8 mouse cellular contexts compared by ENCODE assay signal in genomic region chr19:6934195-6934977, GRCm38 (mm10). TPM values are rescaled to one million over a fixed set of nuclear protein-coding genes. Genes with fewer than 3 reads are reported as not detected.
A peak's percentile ranks its signal among the peaks of the same experiment; 100 is the strongest.
DNase-seq lines count a peak whose midpoint lies in the region; ATAC-seq and TF ChIP-seq lines count a peak whose summit lies in the region.

Gene Kcnk4, minus strand, starts transcription at chr19:6934515.

- H3K9me3 ChIP-seq in forebrain, embryonic 15.5 days = no peaks in the 10 kb centered on the region
- H3K9me3 ChIP-seq in limb, embryonic 14.5 days (ENCODE audit: control insufficient read depth, low read length) = no peaks in the 10 kb centered on the region
- no peaks in the 10 kb centered on the region for H3K9me3 ChIP-seq in stomach, postnatal 0 days (ENCODE audit: control insufficient read depth, low read length)

- H3K9ac ChIP-seq in forebrain, embryonic 15.5 days (replicated peaks) = peak within 1 kb of the TSS; percentile 52
- H3K9ac ChIP-seq in limb, embryonic 14.5 days (ENCODE audit: low read depth, low read length, severe bottlenecking) = peak within 1 kb of the TSS; percentile 49
- peak within 1 kb of the TSS; percentile 58 for H3K9ac ChIP-seq in stomach, postnatal 0 days (ENCODE audit: low read length)

- DNase-seq in gastrocnemius, adult 2 months = no peak
- no peak for DNase-seq in gastrocnemius, postnatal 14 days
- no peak for DNase-seq in limb, embryonic 14.5 days (ENCODE audit: low spot score)
- no peak for DNase-seq in stomach, postnatal 0 days (ENCODE audit: low spot score)
- DNase-seq in frontal cortex, postnatal 36 days (ENCODE audit: low spot score in 2 of 2) = no peak
- DNase-seq in adrenal gland, adult 2 months = no peak

- no peaks in the 10 kb centered on the region for H3K79me3 ChIP-seq in C2C12 (ENCODE audit: low read depth)

- TF ChIP-seq POLR2A in limb, embryonic 14.5 days (IDR thresholded peaks at IDR 0.05; ENCODE audit: borderline replicate concordance, extremely low read depth, insufficient read depth, insufficient read length) = no peak

- WGBS in forebrain, embryonic 15.5 days = 8% methylated on average over 22 of the region's 23 CpGs
- 7% methylated on average over 23 of the region's 23 CpGs for WGBS in limb, embryonic 14.5 days
- 17% methylated on average over 23 of the region's 23 CpGs for WGBS in stomach, postnatal 0 days

- H3K4me3 ChIP-seq in gastrocnemius, adult 2 months = peak within 1 kb of the TSS; percentile 72
- H3K4me3 ChIP-seq in C2C12 (ENCODE audit: insufficient read depth, poor library complexity, severe bottlenecking) = no peak within 1 kb of the TSS
- peak within 1 kb of the TSS; percentile 45 for H3K4me3 ChIP-seq in forebrain, embryonic 15.5 days
- peak within 1 kb of the TSS; percentile 42 for H3K4me3 ChIP-seq in limb, embryonic 14.5 days (replicated peaks; ENCODE audit: low read length)
- H3K4me3 ChIP-seq in stomach, postnatal 0 days (ENCODE audit: low read depth, low read length) = peak within 1 kb of the TSS; percentile 44

- TF ChIP-seq EP300 in stomach, postnatal 0 days (optimal IDR thresholded peaks at IDR 0.05) = no peak

- no peaks in the 10 kb centered on the region for H3K79me2 ChIP-seq in C2C12 (ENCODE audit: control insufficient read depth, insufficient read depth)

- no peak for TF ChIP-seq CTCF in gastrocnemius, adult 2 months (IDR thresholded peaks at IDR 0.05)
- no peak for TF ChIP-seq CTCF in C2C12 (IDR thresholded peaks at IDR 0.05; ENCODE audit: control insufficient read depth, insufficient read depth, insufficient read length)
- TF ChIP-seq CTCF in stomach, postnatal 0 days (IDR thresholded peaks at IDR 0.05; ENCODE audit: low read depth) = no peak

- no peaks in the 10 kb centered on the region for H3K36me3 ChIP-seq in C2C12 (ENCODE audit: control insufficient read depth, insufficient read depth)
- no peaks in the 10 kb centered on the region for H3K36me3 ChIP-seq in forebrain, embryonic 15.5 days
- 0 out of 2 replicates have a peak, but pooled peaks cover 2% of the 10 kb centered on the region for H3K36me3 ChIP-seq in limb, embryonic 14.5 days (ENCODE audit: control insufficient read depth, insufficient read depth, low read length)
- no peaks in the 10 kb centered on the region for H3K36me3 ChIP-seq in stomach, postnatal 0 days (ENCODE audit: control insufficient read depth, insufficient read depth, low read length)

- intact Hi-C loops in gastrocnemius, adult 2 months (cut with DNase I) = no loop called here
- intact Hi-C loops in gastrocnemius, postnatal 14 days (cut with DNase I; ENCODE audit: low total_unique reads) = no loop called here

- H3K27me3 ChIP-seq in C2C12 (ENCODE audit: control insufficient read depth, insufficient read depth, insufficient read length) = peaks cover 18% of the 10 kb centered on the region
- peaks cover 64% of the 10 kb centered on the region for H3K27me3 ChIP-seq in forebrain, embryonic 15.5 days
- H3K27me3 ChIP-seq in limb, embryonic 14.5 days (ENCODE audit: control insufficient read depth, insufficient read depth, low read length) = peaks cover 61% of the 10 kb centered on the region
- H3K27me3 ChIP-seq in stomach, postnatal 0 days (ENCODE audit: control insufficient read depth, insufficient read depth, low read length) = peaks cover 10% of the 10 kb centered on the region

- peaks cover 28% of the 10 kb centered on the region for H3K4me1 ChIP-seq in forebrain, embryonic 15.5 days
- peaks cover 9% of the 10 kb centered on the region; the same call in 1 of the 2 replicates for H3K4me1 ChIP-seq in limb, embryonic 14.5 days (ENCODE audit: control insufficient read depth, insufficient read depth, low read length)
- H3K4me1 ChIP-seq in stomach, postnatal 0 days (replicated peaks; ENCODE audit: control insufficient read depth, insufficient read depth) = no peaks in the 10 kb centered on the region

- no peak within 1 kb of the TSS for H3K27ac ChIP-seq in gastrocnemius, adult 2 months
- H3K27ac ChIP-seq in forebrain, embryonic 15.5 days (replicated peaks) = no peak within 1 kb of the TSS
- no peak within 1 kb of the TSS for H3K27ac ChIP-seq in limb, embryonic 14.5 days (replicated peaks; ENCODE audit: low read depth, low read length)
- H3K27ac ChIP-seq in stomach, postnatal 0 days (replicated peaks) = no peak within 1 kb of the TSS

- H3ac ChIP-seq in C2C12 (ENCODE audit: control insufficient read depth, insufficient read length, low read depth) = peak within 1 kb of the TSS; percentile 8

- H3K4me2 ChIP-seq in forebrain, embryonic 15.5 days (replicated peaks) = peak within 1 kb of the TSS; percentile 68
- peak within 1 kb of the TSS; percentile 71 for H3K4me2 ChIP-seq in limb, embryonic 14.5 days (replicated peaks; ENCODE audit: low read depth, low read length, severe bottlenecking)
- H3K4me2 ChIP-seq in stomach, postnatal 0 days (replicated peaks; ENCODE audit: low read depth) = peak within 1 kb of the TSS; percentile 76

- ATAC-seq in forebrain, embryonic 15.5 days (replicated peaks) = no peak
- ATAC-seq in limb, embryonic 14.5 days (ENCODE audit: low FRiP score, low read depth) = no peak
- 0 out of 2 replicates have a peak, but pooled peaks have one; percentile 9 for ATAC-seq in stomach, postnatal 0 days (ENCODE audit: low FRiP score, low TSS enrichment)

TF ChIP-seq in C2C12, 6 proteins besides CTCF, POLR2A, EP300 and RAD21:
- no peak for TF ChIP-seq MYOG (IDR thresholded peaks at IDR 0.05; ENCODE audit: control insufficient read depth, extremely low read depth, insufficient read length)
- TF ChIP-seq FOSL1 (IDR thresholded peaks at IDR 0.05; ENCODE audit: insufficient read depth, low read length, poor library complexity, severe bottlenecking) = no peak
- TF ChIP-seq MYOD1 (IDR thresholded peaks at IDR 0.05; ENCODE audit: control insufficient read depth, insufficient read length, low read depth) = no peak
- TF ChIP-seq USF1 (IDR thresholded peaks at IDR 0.05; ENCODE audit: low read depth) = no peak
- no peak for TF ChIP-seq CEBPB (IDR thresholded peaks at IDR 0.05; ENCODE audit: low read depth)
- no peak for TF ChIP-seq MAX (IDR thresholded peaks at IDR 0.05)
TF ChIP-seq in C2C12: peak in this region for 0.

RNA-seq across cellular contexts. Expression of gene Kcnk4, which starts in this region (rescaled TPM):
- not detected for total RNA-seq in gastrocnemius, adult 2 months (2021)
- not detected for total RNA-seq in gastrocnemius, postnatal 14 days (2021)
- 0.26 TPM for polyA plus RNA-seq in C2C12 (2012; fragmentation: generic; extraction: Trizol)
- 1.4 and 1.8 TPM in 2 replicates for polyA plus RNA-seq in forebrain, embryonic 15.5 days (2015; fragmentation: Nextera tagmentation; extraction: Ambion mirVana)
- polyA plus RNA-seq in limb, embryonic 14.5 days (2012; rRNA removed) = 0.91 and 1.1 TPM in 2 replicates
- polyA plus RNA-seq in limb, embryonic 14.5 days (2014; fragmentation: Nextera tagmentation; extraction: Ambion mirVana) = 1.1 TPM in 2 replicates
- 0.75 and 0.98 TPM in 2 replicates for polyA plus RNA-seq in stomach, postnatal 0 days (2015; fragmentation: Nextera tagmentation; extraction: Ambion mirVana)
- total RNA-seq in adrenal gland, adult 2 months (2021) = under 1 TPM in 1 of 2 experiments, not detected in 1; 0.31 TPM
- polyA plus RNA-seq in adrenal gland, adult 2 months (2012; rRNA removed) = 0.06 TPM in 1 of 2 replicates, not detected in the other

Comparison
In these comparisons a context has a peak if more than half of its experiments do, and no peak if none do; other contexts are left out.
1. Peak in ATAC-seq, H3K4me3 ChIP-seq, H3K9ac ChIP-seq and H3K4me2 ChIP-seq in stomach, postnatal 0 days; RNA of the gene not detected or under 1 TPM.